Mouse (Mus musculus): ENCODE data around the gene Efna5. TPM values are rescaled to one million over a fixed set of nuclear protein-coding genes. Genes with fewer than 3 reads are reported as not detected.

Efna5 gene
- total RNA-seq, 2 experiments from 2014 or later = 32.9 to 40.6 TPM

DNA sequence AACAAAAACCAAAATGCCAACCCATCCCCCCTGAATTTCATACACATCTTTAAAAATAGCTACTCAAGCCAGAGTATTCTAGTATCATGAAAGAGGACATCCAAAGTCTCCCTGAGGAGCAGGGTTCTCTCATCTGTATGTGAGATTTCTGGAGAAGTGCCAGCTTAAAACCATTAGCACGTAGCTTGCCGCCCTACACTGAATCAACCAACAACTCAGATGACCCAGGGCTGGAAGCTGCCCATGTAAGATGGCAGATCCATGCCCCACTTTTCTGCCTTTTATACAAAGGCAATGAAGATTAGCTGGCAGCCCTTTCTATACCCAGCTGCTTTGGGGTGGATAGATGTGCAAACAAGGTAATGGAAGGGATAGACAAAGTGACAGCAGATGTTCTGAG lies 216.4 kb downstream of the Efna5 start:
- no peak for DNase-seq (ENCODE audit: low spot score in 2 of 2)

DNA sequence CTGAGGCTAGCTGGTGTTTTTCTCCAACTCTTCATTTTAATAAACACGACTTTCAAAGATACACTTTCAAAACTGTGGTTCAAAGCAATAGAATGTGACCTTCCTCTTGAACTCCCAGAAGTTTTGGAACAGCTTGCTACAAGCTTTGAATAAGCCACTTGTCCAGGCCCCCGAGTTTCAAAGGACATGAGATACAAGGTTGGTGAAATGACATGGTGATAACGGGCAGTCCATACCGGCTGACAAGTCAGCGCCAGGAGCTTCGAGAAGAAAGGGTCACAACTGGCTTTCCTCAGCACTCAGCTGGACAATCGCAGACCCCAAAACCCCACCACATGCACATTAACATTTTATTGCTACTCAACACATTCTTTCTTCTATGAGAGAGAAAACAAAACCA lies 219.3 kb downstream of the Efna5 start:
- no peak for DNase-seq (ENCODE audit: low spot score in 2 of 2)

DNA sequence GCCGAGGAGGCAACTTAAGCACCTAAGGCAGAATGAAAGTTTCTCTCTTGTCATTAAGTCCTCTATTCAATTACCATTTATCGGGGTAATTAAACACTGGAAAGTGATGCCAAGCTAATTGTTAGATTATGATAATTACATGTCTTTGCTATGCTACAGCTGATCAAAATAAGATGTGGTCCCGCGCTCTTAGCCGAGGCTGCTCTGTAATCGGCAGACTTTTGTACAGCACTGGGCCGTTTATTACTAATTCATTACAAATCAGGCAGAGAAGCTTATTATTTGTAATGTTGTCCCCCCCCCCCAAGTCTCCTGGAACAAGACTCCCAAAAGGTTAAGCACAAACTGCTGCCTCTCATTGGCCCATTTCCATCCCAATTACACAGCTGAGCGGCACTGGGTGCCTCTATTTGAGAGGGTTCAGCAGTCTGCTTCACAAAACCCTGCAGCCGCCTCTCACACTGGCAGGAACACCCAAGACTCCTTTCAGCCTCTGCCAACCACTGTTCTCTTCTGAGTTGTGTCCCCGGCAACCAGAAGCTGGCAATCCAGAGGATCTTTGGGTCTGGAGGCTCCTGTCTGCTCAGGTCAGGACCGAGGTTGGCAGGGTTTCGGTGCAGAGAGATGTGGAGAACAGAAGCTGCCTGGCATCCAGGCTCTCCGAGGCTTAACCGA lies 221.5 kb downstream of the Efna5 start:
- DNase-seq (ENCODE audit: low spot score in 2 of 2) = no peak

DNA sequence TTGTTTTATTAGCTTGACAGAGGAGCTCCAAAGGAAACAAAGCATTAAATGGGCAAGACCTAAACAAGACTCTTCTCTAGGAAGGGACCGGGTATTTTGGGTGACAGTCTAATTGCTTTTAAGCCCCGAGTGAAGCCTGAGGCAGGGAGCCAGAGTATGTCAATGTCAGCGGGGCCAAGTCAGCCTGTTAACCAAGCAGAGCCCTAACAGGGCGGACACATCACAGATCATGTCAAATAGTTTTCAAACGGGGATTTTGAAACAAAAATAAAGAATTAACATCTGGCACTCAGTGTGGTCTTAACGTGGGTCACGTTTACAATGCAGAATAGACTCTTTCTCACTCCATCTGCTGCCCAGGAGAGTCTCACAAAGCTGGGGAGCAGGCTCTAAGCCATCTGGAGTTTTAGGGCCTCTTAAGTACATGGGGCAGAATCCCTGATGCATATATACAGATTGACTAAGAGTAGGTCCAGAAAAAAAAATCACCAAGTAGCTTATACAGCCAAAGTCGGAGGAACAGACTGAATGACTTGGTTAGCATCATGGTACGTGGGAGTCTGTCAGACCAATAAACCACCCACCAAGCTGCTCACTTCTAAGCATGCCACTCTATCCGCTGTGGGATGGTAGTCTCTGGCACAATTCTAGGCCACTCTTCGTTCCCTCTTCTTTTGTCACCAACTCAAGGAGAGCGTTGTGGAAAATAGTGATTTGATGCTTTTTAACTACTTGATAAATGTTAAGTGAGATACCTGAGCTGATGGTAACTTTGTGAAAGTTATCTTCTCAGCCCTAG lies 223.1 kb downstream of the Efna5 start:
- DNase-seq (ENCODE audit: low spot score in 2 of 2) = no peak

DNA sequence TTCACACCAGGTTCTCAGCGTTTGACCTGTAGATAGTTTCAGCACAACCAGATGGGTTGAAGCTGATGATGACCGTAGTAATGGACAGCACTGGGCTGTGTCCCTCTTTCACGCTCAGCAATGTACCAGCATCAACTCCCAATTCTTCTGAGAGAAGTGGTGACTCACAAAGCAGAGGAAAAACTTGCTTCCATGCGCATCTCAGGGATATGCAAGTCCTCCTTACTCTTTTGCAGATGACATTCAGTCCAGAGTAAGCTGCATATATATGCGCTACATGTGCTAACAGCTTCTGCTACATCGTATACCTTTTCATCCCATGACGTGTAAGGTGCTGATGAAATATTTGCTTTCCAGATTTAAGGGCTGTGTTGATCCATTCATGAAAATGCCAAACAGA lies 224.1 kb downstream of the Efna5 start:
- DNase-seq (ENCODE audit: low spot score in 2 of 2) = no peak

DNA sequence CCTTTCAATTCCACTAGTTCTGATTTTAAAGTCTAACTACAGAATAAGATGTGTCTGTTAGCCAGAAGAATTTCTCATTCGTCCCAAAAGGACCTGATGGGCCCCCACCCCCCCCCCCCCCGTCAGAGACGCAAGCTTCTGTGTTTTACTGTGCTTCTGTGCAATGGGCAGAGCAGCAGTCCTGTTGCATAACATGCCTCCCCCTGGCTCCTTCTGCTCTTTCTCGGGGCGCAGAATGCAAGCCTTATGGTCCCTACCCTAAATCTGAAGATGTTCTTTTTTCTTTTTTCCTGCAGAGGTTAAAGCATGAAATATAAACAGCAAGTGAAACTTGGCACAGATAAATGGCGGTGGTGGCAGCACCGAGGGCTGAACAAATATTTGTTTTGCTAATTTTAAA lies 224.5 kb downstream of the Efna5 start:
- no peak for DNase-seq (ENCODE audit: low spot score in 2 of 2)

DNA sequence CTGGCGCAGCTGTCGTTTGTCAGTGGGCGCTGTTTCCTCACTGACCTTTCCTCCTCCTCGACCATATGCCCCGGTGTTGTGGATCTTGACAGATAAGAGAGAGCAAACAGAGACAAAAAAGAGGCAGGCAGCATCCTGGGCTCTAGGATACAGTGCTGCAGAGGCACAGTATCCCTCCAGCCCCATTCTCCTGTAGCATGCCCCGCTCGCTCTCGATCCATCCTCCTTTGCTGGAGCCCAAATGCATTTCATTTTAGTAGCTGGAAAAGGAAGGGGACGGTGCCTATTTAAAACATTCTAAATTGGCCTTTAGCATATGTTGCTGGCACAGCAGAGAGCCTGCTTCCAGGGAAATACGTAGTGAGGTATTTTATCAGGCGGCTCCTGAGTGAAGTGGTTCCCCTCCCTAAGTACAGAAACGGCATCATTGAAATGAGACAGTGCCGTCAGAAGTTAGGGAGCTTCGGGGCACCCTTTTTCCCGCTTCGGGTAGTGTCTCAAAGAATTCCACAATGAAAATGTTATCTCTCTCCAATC lies 225.2 kb downstream of the Efna5 start:
- DNase-seq (ENCODE audit: low spot score in 2 of 2) = no peak

DNA sequence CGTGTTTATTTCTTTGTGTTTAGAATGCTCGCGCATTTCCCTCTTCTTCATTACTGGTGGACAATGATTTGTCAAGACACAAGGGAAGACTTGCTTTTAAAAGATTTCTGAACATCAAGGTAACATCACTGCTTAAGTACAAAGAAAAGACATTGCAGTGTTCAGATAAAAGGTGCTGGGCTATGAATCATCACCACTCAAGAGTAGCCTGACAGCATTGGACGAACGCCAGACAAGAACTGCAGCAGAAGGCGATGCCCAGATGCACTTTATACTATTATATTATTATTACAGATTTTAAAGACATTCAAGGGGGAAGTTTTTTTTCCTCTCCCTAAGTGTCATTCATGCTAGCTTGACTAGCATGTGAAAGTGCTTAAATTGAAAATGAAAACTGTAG lies 228.7 kb downstream of the Efna5 start:
- no peak for DNase-seq (ENCODE audit: low spot score in 2 of 2)

DNA sequence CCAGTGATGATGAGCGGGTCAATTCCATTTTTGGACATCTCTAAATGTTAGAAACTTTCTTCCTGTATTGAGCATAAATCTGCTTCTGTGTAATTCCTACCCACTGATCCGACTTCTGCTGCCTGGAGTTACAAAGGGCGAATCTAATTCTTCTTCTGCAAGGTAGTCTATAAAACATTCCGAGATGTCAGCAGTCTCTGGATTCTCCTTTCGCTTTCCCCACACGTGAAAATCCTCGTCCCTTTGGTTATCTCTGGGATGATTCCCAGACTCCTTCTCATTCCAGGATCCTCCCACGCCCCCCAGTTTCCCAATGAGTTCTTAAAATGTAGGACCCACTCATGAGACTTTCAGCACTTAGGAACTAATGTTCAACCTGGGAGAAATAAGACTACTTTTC lies 229.4 kb downstream of the Efna5 start:
- no peak for DNase-seq (ENCODE audit: low spot score in 2 of 2)

DNA sequence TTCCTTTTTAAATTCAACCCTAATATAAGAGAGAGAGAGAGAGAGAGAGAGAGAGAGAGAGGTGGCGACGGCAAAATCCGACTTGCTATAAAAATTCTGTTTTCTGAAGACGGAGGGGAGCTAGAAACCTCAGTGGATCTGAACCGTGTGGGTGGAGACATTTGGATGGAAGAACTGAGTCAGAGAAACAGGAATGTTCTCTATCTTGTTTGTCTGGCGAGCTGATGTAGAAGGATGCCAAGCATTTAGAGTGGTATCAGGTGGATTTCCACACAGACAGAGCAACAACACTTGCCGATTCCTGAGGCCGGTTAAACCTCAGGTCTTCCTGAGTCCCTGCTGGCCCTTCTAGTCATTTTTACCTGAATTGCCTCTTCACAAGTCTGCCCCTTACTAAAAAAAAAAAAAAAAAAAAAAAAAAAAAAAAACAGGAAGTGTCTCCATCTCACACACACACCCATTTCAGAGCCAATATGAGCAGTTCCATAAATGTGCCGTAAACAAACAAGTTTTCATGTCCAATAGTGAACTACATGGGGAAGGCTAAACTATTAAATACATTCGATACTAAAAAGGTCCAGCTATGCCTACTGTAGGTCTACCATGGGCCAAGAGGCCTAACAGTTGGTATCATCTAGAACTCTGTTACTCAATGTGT lies 231.7 kb downstream of the Efna5 start:
- DNase-seq (ENCODE audit: low spot score in 2 of 2) = no peak

DNA sequence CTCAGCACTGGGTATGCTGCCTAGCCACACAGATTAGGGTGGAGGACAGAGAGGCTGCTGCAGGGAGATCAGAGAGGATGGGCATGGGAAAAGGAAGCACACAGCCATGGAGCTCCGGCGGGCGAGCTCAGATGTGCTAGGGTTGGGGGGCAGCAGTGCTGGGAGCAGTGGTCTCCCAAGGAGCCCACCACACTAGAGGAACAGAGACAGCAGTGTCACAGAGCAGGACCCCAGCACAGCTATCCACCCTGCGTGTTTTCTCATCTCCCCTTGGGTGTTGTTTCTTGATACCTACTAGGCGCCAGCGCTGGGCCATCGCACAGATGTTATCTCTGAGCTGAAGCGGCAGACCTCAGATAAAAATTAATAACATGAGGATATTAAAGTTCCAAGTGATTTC lies 234.3 kb downstream of the Efna5 start:
- no peak for DNase-seq (ENCODE audit: low spot score in 2 of 2)

DNA sequence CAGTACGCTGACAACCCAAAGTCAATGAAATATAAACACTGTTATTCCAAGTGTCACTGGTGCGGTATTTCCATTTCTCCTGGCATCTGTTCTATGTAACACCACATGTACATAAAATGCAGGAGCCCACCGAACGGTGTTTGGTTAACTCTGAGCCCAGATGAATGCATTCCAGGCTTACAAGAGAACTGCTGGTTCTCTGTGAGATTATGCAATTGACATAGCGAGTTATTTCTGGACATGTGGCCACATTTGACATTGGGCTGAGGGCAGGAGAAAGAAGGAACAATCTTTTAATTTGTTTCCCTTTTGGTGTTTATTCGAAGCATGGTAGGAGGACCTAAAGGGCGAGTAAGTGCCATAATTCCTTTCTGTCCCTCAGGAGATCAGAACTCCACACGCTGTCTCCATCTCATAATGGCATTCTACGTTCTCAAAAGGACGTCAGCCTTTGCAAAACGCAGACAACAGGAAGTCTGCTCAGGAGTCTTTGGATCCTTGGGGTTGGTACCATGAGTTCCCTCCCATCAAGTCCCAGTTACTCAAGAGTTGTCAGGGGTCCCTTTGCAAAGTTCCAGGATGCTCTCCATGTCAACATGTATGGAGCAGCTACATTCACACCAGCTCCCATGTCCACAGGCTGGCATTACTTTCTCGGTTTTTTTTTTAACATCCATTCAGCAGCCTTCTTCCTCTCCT lies 238.5 kb downstream of the Efna5 start:
- DNase-seq (ENCODE audit: low spot score in 2 of 2) = no peak

DNA sequence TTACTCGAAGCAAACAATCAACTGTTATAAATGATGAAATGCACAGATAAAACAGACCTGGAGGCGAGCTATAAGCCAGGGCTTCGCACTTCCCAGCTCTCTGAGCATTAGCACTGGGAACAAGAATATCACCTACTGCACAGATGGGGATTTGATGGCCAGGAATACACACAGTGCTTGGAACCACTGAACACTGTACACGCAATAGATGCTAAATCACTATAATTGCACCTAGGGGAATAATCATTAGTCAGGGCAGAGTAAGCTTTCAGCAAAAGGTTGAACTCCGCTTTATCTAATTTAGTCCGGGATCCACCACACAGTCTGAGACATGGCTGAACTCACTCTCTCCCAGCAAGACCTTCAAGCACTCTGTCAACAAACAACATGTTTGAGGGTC lies 240.5 kb downstream of the Efna5 start:
- no peak for DNase-seq (ENCODE audit: low spot score in 2 of 2)

DNA sequence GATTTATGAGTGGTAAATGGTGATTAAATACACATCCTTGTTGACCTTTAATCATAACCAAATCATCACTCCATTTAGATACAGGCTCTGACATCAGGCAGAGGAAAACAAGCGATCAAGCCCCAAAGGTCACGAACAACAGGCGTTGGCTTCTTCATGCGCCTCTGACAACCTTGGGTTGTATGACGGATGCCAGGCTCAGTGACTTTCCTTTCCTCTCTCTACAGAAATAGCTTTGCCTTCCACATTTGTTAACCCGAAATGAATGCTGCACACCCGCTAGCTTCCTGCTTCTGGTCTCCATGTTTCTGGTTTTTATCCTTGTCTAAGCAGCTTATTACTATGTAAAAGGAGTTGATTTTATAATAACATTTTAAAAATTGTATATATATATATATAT lies 244.2 kb downstream of the Efna5 start:
- DNase-seq (ENCODE audit: low spot score in 2 of 2) = no peak

DNA sequence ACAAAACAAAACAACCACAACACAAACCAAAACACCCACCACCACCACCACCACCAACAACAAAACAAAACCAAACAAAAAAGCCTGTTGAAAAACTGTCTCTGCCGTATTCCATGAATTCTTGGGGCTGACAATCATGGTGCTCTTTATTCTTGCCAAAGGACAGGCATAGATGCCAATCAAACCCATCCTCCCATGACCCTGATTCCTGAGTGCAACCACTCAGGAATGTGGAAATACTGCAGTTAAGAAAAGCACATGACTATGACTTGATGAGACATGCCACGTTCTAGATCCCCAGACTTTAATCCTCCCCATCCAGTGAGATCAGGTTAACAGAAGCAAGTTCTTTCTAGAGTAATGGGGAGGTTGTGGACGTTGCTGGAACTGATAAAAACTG lies 246.2 kb downstream of the Efna5 start:
- no peak for DNase-seq (ENCODE audit: low spot score in 2 of 2)

DNA sequence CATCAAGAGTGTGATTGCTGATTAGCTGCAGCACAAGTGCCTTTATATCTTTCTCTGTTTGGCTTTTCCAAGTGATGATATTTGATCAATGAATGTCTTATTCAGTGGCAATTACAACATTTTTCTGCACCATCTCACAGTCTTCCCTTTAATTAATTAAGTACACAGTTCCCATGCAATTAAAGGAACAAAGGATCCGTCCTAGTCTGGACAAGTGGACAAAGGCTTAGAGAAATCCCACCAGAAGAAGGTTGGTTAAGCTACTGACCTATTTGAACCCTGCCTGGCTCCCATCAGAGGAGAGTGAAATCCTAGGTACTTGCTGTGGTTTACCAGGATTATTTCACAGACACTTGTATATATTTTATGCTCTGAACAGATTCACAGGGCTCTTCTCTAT lies 252.6 kb downstream of the Efna5 start:
- DNase-seq (ENCODE audit: low spot score in 2 of 2) = no peak

DNA sequence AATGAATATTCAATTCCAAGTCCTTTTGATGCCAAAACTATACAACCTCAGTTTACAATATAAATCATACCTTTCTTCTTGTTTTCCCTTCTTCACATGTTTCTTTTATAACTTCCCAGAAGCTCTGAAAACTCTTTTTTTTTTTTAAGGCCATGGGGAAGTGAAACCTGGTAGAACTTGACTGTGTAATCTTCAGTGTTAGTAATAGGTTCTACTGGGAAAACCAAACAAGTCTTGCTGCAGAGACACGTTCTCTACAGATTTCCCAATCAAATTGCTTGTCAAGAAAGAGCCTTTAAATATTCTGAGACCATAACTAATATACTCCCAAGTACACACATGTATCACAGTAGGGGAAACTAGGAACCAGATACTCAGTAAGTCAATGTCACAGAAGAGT lies 253.6 kb downstream of the Efna5 start:
- DNase-seq (ENCODE audit: low spot score in 2 of 2) = no peak

DNA sequence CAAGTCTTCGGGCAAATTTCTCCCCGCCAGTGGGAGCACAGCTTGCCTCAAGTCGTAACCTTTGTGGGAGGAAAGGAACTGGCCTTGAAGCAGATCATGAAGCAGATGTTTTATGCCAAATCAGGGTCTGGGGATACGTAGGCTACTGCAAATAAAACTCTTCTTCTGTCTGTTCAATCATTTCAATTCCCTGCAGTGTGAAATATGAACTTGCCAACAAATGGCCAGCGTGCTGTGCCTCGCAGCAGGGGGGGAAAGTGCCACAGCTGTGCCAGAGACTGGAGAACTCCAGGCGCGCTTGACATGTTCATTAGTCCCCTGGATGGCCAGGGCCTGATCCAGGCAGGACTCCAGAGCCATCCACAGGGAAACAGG lies 255.5 kb downstream of the Efna5 start:
- DNase-seq (ENCODE audit: low spot score in 2 of 2) = no peak

DNA sequence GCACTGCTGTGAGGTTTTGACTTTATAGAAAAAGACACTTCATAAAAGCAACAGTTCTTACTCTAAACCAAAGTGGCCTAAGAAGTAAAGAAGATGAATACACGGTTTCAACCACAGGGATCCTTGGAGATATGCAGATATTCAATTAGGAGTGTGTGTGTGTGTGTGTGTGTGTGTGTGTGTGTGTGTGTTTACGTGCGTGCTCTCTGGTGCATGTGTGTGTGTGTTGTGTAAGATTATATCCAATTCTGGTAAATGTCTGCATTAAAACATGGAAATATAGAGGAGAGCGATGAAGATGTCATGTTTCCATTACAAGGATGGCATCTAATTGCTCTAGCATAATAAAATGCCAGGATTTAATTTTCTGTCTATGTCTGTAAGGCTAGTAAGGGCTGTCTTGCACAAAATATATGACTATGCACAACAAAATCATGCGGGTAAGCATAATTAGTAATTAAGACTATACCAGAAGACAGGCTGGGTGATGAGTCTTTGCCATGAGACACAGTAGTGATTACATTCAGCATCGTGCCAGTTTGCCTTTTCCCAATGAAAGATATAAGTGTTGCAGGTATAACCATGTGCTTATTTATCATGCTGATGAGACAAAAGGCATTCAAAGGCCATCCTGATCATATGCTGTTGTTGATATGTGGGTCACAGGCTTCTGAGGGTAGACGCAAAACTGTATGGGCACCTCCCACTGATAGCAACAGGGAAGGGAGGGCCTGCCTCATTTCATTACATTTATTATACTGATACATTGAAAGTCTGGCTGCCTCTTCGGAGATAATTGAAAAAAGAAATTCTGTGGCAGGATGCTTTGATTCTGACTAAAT lies 256.1 kb downstream of the Efna5 start:
- DNase-seq (ENCODE audit: low spot score in 2 of 2) = no peak

DNA sequence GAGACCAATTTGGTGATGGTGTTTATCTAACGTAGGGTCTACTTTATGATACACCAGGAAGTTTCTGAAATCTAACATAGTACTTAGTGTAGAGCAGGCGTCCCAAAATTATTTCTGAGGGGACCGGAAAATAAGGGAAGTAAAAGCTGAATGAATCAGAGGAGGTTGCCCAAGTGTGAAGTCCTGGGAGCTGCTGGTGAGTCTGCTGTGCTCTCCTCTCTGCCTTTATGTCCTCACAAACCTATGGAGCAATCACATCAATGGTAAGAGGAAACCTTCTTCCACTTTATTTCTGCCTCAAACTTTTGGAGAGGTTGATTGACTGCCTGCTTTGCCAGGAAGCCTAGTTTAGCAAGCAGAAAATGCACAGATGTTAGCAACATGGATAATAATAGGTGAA lies 257.9 kb downstream of the Efna5 start:
- DNase-seq (ENCODE audit: low spot score in 2 of 2) = no peak

DNA sequence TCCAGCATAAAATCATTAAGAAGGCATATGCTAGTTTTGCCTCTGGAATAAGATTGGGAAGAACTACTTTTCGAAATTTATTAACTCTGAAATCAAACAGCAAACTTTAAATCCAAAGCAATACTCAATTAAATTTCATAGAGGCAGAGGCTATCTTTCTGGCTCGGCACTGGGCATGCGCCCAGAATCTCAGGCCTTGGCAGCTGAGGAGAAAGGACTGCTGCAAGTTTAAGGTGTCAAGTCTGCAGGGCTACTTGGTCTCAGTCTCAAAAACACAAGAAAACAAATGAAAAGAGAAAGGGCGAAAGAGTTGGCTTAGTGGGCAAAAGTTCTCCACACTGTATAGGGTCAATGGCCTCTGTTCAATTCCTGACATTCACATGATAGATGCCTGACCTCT lies 258.6 kb downstream of the Efna5 start:
- DNase-seq (ENCODE audit: low spot score in 2 of 2) = no peak
